13 mouse cellular contexts compared by ENCODE assay signal in genomic region chr11:68089426-68089825, GRCm38 (mm10).
DNase-seq lines count a peak whose midpoint lies in the region; ATAC-seq and TF ChIP-seq lines count a peak whose summit lies in the region.
"Had no signal": no experiment of that assay in that cellular context is flagged by ENCODE, and none has a peak within 500 bp of the region (broad histone marks: within the 10 kb centered on the region; RNA-seq: fewer than 3 reads in every experiment).

No protein-coding gene starts in this region.

- H3K4me1 ChIP-seq in heart, embryonic 14.5 days (ENCODE audit: control insufficient read depth in 2 of 2, insufficient read depth in 2 of 2, low read length in 2 of 2): peaks cover 7 to 9% of the 10 kb centered on the region in 2 experiments
- H3K4me1 ChIP-seq in heart, adult 2 months (ENCODE audit: control insufficient read depth, insufficient read depth, low read length): peaks cover 8% of the 10 kb centered on the region
- H3K4me1 ChIP-seq in neural tube, embryonic 15.5 days: no peaks in the 10 kb centered on the region
- H3K4me1 ChIP-seq in limb, embryonic 10.5 days: peaks cover 19% of the 10 kb centered on the region
- H3K4me1 ChIP-seq: liver, embryonic 13.5 days had no signal

- no peak overlapping the region for H3K4me3 ChIP-seq in heart, embryonic 14.5 days (ENCODE audit: control insufficient read depth in 1 of 2, insufficient read depth in 1 of 2, low read depth in 1 of 2, low read length in 2 of 2)
- H3K4me3 ChIP-seq in heart, adult 2 months: no peak overlapping the region
- H3K4me3 ChIP-seq in neural tube, embryonic 15.5 days (replicated peaks): no peak overlapping the region
- H3K4me3 ChIP-seq in limb, embryonic 10.5 days: no peak overlapping the region
- H3K4me3 ChIP-seq: hindbrain, embryonic 12.5 days; liver, embryonic 13.5 days had no signal

- H3K27me3 ChIP-seq in heart, embryonic 14.5 days (ENCODE audit: control insufficient read depth, insufficient read depth, low read length): no peaks in the 10 kb centered on the region
- H3K27me3 ChIP-seq in heart, adult 2 months (ENCODE audit: control insufficient read depth, insufficient read depth, low read length): no peaks in the 10 kb centered on the region
- H3K27me3 ChIP-seq in neural tube, embryonic 15.5 days (replicated peaks): no peaks in the 10 kb centered on the region
- H3K27me3 ChIP-seq in limb, embryonic 10.5 days (ENCODE audit: low read depth, poor library complexity, severe bottlenecking): no peaks in the 10 kb centered on the region
- H3K27me3 ChIP-seq: hindbrain, embryonic 12.5 days; liver, embryonic 13.5 days; Patski had no signal

- no peak for DNase-seq in heart, adult 2 months
- DNase-seq in neural tube, embryonic 10.5 days (ENCODE audit: extremely low spot score, low spot score): peak; percentile 34
- no peak for DNase-seq in limb, embryonic 10.5 days (ENCODE audit: low spot score)
- no peak for DNase-seq in frontal cortex, postnatal 14 days (ENCODE audit: low spot score in 2 of 2)
- no peak for DNase-seq in left cerebral cortex, adult 9 months (ENCODE audit: low spot score in 2 of 2)
- DNase-seq: cerebellum, adult 9-11 months; gastrocnemius, postnatal 10 days; kidney, adult 11 months; liver, embryonic 13.5 days had no signal

- H3K9me3 ChIP-seq in heart, embryonic 14.5 days (ENCODE audit: control insufficient read depth, low read length): no peaks in the 10 kb centered on the region
- no peaks in the 10 kb centered on the region for H3K9me3 ChIP-seq in neural tube, embryonic 15.5 days (replicated peaks)
- no peaks in the 10 kb centered on the region for H3K9me3 ChIP-seq in limb, embryonic 10.5 days (replicated peaks)
- H3K9me3 ChIP-seq: hindbrain, embryonic 12.5 days; liver, embryonic 13.5 days had no signal

- peak overlapping the region; percentile 35 for H3K4me2 ChIP-seq in heart, embryonic 14.5 days (ENCODE audit: low read length)
- no peak overlapping the region for H3K4me2 ChIP-seq in neural tube, embryonic 15.5 days
- H3K4me2 ChIP-seq: hindbrain, embryonic 12.5 days; liver, embryonic 13.5 days had no signal

- TF ChIP-seq POLR2A in heart, adult 2 months (IDR thresholded peaks at IDR 0.05; ENCODE audit: insufficient read depth, low read depth, low read length): no peak

- TF ChIP-seq EP300 in heart, adult 2 months (IDR thresholded peaks at IDR 0.05; ENCODE audit: insufficient read depth, low read depth, low read length): no peak

- no peak for ATAC-seq in heart, embryonic 14.5 days (ENCODE audit: insufficient number of reproducible peaks, insufficient read depth, low FRiP score, low read depth)
- ATAC-seq in neural tube, embryonic 15.5 days (ENCODE audit: low FRiP score): no peak

- intact Hi-C loops in heart, adult 2 months (cut with DNase I): no loop called here

- no peaks in the 10 kb centered on the region for H3K36me3 ChIP-seq in heart, embryonic 14.5 days (ENCODE audit: control insufficient read depth, insufficient read depth, low read length)
- no peaks in the 10 kb centered on the region for H3K36me3 ChIP-seq in heart, adult 2 months (ENCODE audit: control insufficient read depth, insufficient read depth, low read length)
- H3K36me3 ChIP-seq in neural tube, embryonic 15.5 days: no peaks in the 10 kb centered on the region
- no peaks in the 10 kb centered on the region for H3K36me3 ChIP-seq in limb, embryonic 10.5 days
- H3K36me3 ChIP-seq: hindbrain, embryonic 12.5 days; liver, embryonic 13.5 days had no signal

- no peak overlapping the region for H3K9ac ChIP-seq in heart, embryonic 14.5 days (ENCODE audit: low read length)
- H3K9ac ChIP-seq in heart, adult 2 months (ENCODE audit: low read depth, low read length): no peak overlapping the region
- H3K9ac ChIP-seq in neural tube, embryonic 15.5 days (replicated peaks): no peak overlapping the region
- H3K9ac ChIP-seq: hindbrain, embryonic 12.5 days; liver, embryonic 13.5 days had no signal

- no peak overlapping the region for H3K27ac ChIP-seq in heart, embryonic 14.5 days (replicated peaks in 1 of 2; ENCODE audit: control insufficient read depth in 1 of 2, insufficient read depth in 1 of 2, low read depth in 2 of 2, low read length in 2 of 2)
- no peak overlapping the region for H3K27ac ChIP-seq in heart, adult 2 months
- H3K27ac ChIP-seq in neural tube, embryonic 15.5 days (replicated peaks): no peak overlapping the region
- peak overlapping the region; percentile 73; the same call in 1 of the 2 replicates for H3K27ac ChIP-seq in limb, embryonic 10.5 days
- H3K27ac ChIP-seq: hindbrain, embryonic 12.5 days; liver, embryonic 13.5 days had no signal

- WGBS in heart, embryonic 14.5 days: 64% methylated on average over 9 of the region's 9 CpGs
- 54% methylated on average over 9 of the region's 9 CpGs for WGBS in heart, adult 2 months
- 71% methylated on average over 9 of the region's 9 CpGs for WGBS in neural tube, embryonic 15.5 days
- WGBS in limb, embryonic 10.5 days: 83% methylated on average over 9 of the region's 9 CpGs

- no peaks in the 10 kb centered on the region for H3K79me2 ChIP-seq in heart, adult 2 months (replicated peaks; ENCODE audit: control insufficient read depth, insufficient read depth, low read length)

- TF ChIP-seq CTCF in heart, adult 2 months (IDR thresholded peaks at IDR 0.05): no peak
